Mouse (Mus musculus) brain, adult 2 months (tissue): ENCODE data around the gene Sall4.

Experiments used
- DNase-seq: peaks from one replicate; pipeline ENCODE4 v3.0.0; 2011; ENCODE audit warnings: low read depth, low spot score

Sall4 gene

GRCm38 (mm10) chr2:168767582-168767981 is at the start of gene Sall4:
Sall4 (minus strand) TSS chr2:168767943.
- DNase-seq = no peak

- DNase-seq = no peak
These were observed 45.5 kb upstream of the Sall4 start for GRCm38 (mm10) chr2:168813243-168813642.

GRCm38 (mm10) chr2:168809895-168810294 is 42.2 kb upstream of the Sall4 start:
- no peak for DNase-seq

- DNase-seq = no peak
These were observed 39.9 kb upstream of the Sall4 start for GRCm38 (mm10) chr2:168807681-168808080.

- no peak for DNase-seq
These were observed 36.1 kb upstream of the Sall4 start for GRCm38 (mm10) chr2:168803849-168804248.

GRCm38 (mm10) chr2:168799326-168799725 is 31.6 kb upstream of the Sall4 start:
- DNase-seq = no peak

- peak; percentile 25 for DNase-seq
These were observed 31.2 kb upstream of the Sall4 start for GRCm38 (mm10) chr2:168798921-168799320.

- DNase-seq = peak; percentile 73
These were observed 23.5 kb upstream of the Sall4 start for GRCm38 (mm10) chr2:168791115-168791802.

GRCm38 (mm10) chr2:168786174-168786573 is 18.4 kb upstream of the Sall4 start:
- no peak for DNase-seq

GRCm38 (mm10) chr2:168780596-168780995 is 12.9 kb upstream of the Sall4 start:
- DNase-seq = no peak

GRCm38 (mm10) chr2:168780024-168780423 is 12.3 kb upstream of the Sall4 start:
- no peak for DNase-seq

- DNase-seq = no peak
These were observed 9.7 kb upstream of the Sall4 start for GRCm38 (mm10) chr2:168777481-168777880.

- DNase-seq = no peak
These were observed 8.5 kb upstream of the Sall4 start for GRCm38 (mm10) chr2:168776238-168776637.

- DNase-seq = no peak
These were observed 1.5 kb upstream of the Sall4 start for GRCm38 (mm10) chr2:168769259-168769658.

GRCm38 (mm10) chr2:168766538-168767361 is 993 bp downstream of the Sall4 start:
- DNase-seq = peak; percentile 69

GRCm38 (mm10) chr2:168765696-168766537 is 1.8 kb downstream of the Sall4 start:
- DNase-seq = no peak

GRCm38 (mm10) chr2:168765065-168765681 is 2.6 kb downstream of the Sall4 start:
- DNase-seq = peak; percentile 46

- no peak for DNase-seq
These were observed 3.3 kb downstream of the Sall4 start for GRCm38 (mm10) chr2:168764460-168764867.

GRCm38 (mm10) chr2:168763785-168764184 is 4.0 kb downstream of the Sall4 start:
- no peak for DNase-seq

- DNase-seq = no peak
These were observed 5.3 kb downstream of the Sall4 start for GRCm38 (mm10) chr2:168762411-168762815.

GRCm38 (mm10) chr2:168761954-168762353 is 5.8 kb downstream of the Sall4 start:
- DNase-seq = no peak

GRCm38 (mm10) chr2:168761141-168761540 is 6.6 kb downstream of the Sall4 start:
- no peak for DNase-seq
